Comparison of ENCODE assay signal across 9 mouse cellular contexts in the genomic region with DNA sequence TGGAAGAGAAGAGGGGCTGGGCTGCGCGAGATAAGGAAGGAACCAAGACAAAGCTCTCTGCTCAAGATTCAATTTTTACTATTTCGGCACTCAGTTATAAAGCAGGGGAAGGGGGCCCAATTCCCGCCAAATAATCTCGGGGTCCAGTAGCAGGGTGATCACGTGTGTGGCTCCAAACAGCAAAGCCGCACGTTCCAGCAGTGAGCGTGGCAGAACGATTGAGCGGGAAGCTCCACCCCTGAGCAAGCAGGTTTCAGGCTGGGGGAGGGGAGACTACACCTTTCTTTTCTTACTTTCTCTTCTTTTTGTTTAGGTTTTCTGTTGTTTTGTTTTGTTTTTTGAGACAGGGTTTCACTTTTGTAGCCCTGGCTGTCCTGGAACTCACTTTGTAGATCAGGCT. TPM values are rescaled to one million over a fixed set of nuclear protein-coding genes. Genes with fewer than 3 reads are reported as not detected.
"Had no signal": no experiment of that assay in that cellular context is flagged by ENCODE, and none has a peak within 500 bp of the region (broad histone marks: within the 10 kb centered on the region; RNA-seq: fewer than 3 reads in every experiment).

No protein-coding gene starts in this region.

RNA-seq across cellular contexts. Expression of a gene that starts 2.7 kb away (rescaled TPM):
- total RNA-seq: megakaryocyte, adult 5-6 weeks; monocyte, adult 5-6 weeks had no signal
- polyA plus RNA-seq: liver, adult 2 months; liver, postnatal 0 days; macrophage had no signal

RNA-seq across cellular contexts. Expression of a gene that starts 29.7 kb away (rescaled TPM):
- total RNA-seq: megakaryocyte progenitor cell, adult 5-6 weeks; megakaryocyte, adult 5-6 weeks; megakaryocyte-erythroid progenitor cell, adult 5-6 weeks; monocyte, adult 5-6 weeks had no signal
- polyA plus RNA-seq: liver, adult 2 months; macrophage; midbrain, embryonic 10.5 days; neural tube, embryonic 11.5 days had no signal
